Mouse (Mus musculus): Measurements from ENCODE around the gene Mctp2.

- TF ChIP-seq POLR2A (IDR thresholded peaks at IDR 0.05; ENCODE audit: low read depth, low read length) (no peak), CTCF (IDR thresholded peaks at IDR 0.05; ENCODE audit: extremely low read depth, insufficient read length, insufficient replicate concordance, low read depth, low read length) (no peak; the same call in 1 of the 2 replicates)
Measured at GRCm38 (mm10) chr7:72343751-72344150, 37.3 kb upstream of the Mctp2 start.
